Mouse (Mus musculus) midbrain, postnatal 0 days (tissue): ENCODE results near the gene Gm20388. TPM values are rescaled to one million over a fixed set of nuclear protein-coding genes. Genes with fewer than 3 reads are reported as not detected.

Experiments
- ATAC-seq: fragments of 200-750 bp; cut with Nextera tagmentation; 2 replicates; pipeline ENCODE4 v1.8.0; 2017; ENCODE audit warnings: moderate number of reproducible peaks, mild to moderate bottlenecking, moderate TSS enrichment, moderate library complexity; ENCODE audit not compliant: low FRiP score
- DNase-seq: peaks from one replicate; pipeline ENCODE4 v3.0.0-alpha.2; 2015; ENCODE audit warnings: low spot score
- H3K27ac ChIP-seq: fragments of 300-500 bp; sonication (generic); 2 replicates; pipeline ENCODE4 v1.5.1; 2014; ENCODE audit warnings: low read depth, mild to moderate bottlenecking, low read length, mixed read lengths
- H3K27me3 ChIP-seq: fragments of 300-500 bp; sonication (generic); 2 replicates; pipeline ENCODE4 v1.6.1; 2014; ENCODE audit warnings: low read length, control low read depth, mixed read lengths; ENCODE audit not compliant: insufficient read depth
- H3K36me3 ChIP-seq: fragments of 300-500 bp; sonication (generic); 2 replicates; pipeline ENCODE4 v1.6.1; 2014; ENCODE audit warnings: low read length, control low read depth, mixed read lengths; ENCODE audit not compliant: insufficient read depth
- H3K4me1 ChIP-seq: fragments of 300-500 bp; sonication (generic); 2 replicates; pipeline ENCODE4 v1.6.1; 2014; ENCODE audit warnings: mild to moderate bottlenecking, control low read depth, antibody characterized with exemption, low read length, mixed read lengths; ENCODE audit not compliant: insufficient read depth
- H3K4me2 ChIP-seq: fragments of 300-500 bp; sonication (generic); 2 replicates; pipeline ENCODE4 v1.6.1; 2014; ENCODE audit warnings: low read depth, mild to moderate bottlenecking, low read length, mixed read lengths; ENCODE audit not compliant: poor library complexity, severe bottlenecking
- H3K4me3 ChIP-seq: fragments of 300-500 bp; sonication (generic); 2 replicates; pipeline ENCODE4 v1.5.1; 2014; ENCODE audit warnings: low read depth, mild to moderate bottlenecking, low read length, moderate library complexity
- H3K9ac ChIP-seq: fragments of 300-500 bp; sonication (generic); replicated peaks from 2 replicates; pipeline ENCODE4 v1.6.1; 2014; ENCODE audit warnings: mild to moderate bottlenecking, low read length, moderate library complexity, mixed read lengths; ENCODE audit not compliant: poor library complexity, severe bottlenecking
- H3K9me3 ChIP-seq: fragments of 300-500 bp; sonication (generic); 2 replicates; pipeline ENCODE4 v1.6.1; 2016; ENCODE audit warnings: low read length, control low read depth
- CTCF ChIP-seq: IDR thresholded peaks from 2 replicates; pipeline ENCODE4 v1.5.1; 2016; ENCODE audit warnings: antibody characterized with exemption, mild to moderate bottlenecking
- WGBS: fragments of 180-500 bp; shearing (Covaris S2); extraction: QIAGEN DNeasy Blood & Tissue Kit; methylation state at CpG from one replicate; pipeline ENCODE4 v1.1.7; 2014; 5-methylcytosine and 5-hydroxymethylcytosine counted together
- polyA plus RNA-seq: library from polyadenylated mRNA; unstranded; fragments of >200 nt; fragmentation: Nextera tagmentation; extraction: Ambion mirVana; gene quantifications from 2 replicates; pipeline ENCODE4 v1.2.1, GENCODE M21; 2015
- total RNA-seq: library from RNA; depleted of rRNA; stranded (reverse); fragments of >200 nt; gene quantifications from 2 replicates; pipeline ENCODE4 v1.2.3, GENCODE M21; 2014

Gene Gm20388
- total and polyA plus RNA-seq, 2 experiments from 2014 or later: 74.2 TPM; not detected in 1

GRCm38 (mm10) chr8:121392482-121392881 is 1481.8 kb downstream of the Gm20388 start:
- H3K36me3 ChIP-seq: no peaks in the 10 kb centered on the region
- ATAC-seq (no peak), DNase-seq (no peak)
- WGBS: 56% methylated on average over 10 of the region's 10 CpGs
- peaks cover 42% of the 10 kb centered on the region for H3K27me3 ChIP-seq
- H3K4me3 ChIP-seq: no peak overlapping the region
- no peak overlapping the region for H3K27ac ChIP-seq
- no peak for TF ChIP-seq CTCF
- H3K4me1 ChIP-seq: no peaks in the 10 kb centered on the region
- H3K9me3 ChIP-seq: no peaks in the 10 kb centered on the region
- H3K9ac ChIP-seq: no peak overlapping the region
- no peak overlapping the region for H3K4me2 ChIP-seq

GRCm38 (mm10) chr8:121393111-121393510 is 1482.5 kb downstream of the Gm20388 start:
- DNase-seq (peak; percentile 84), ATAC-seq (no peak)
- H3K9ac ChIP-seq: no peak overlapping the region
- WGBS: 19% methylated on average over 9 of the region's 9 CpGs
- H3K9me3 ChIP-seq: no peaks in the 10 kb centered on the region
- H3K36me3 ChIP-seq: no peaks in the 10 kb centered on the region
- no peaks in the 10 kb centered on the region for H3K4me1 ChIP-seq
- TF ChIP-seq CTCF: peak; percentile 79
- peaks cover 45% of the 10 kb centered on the region for H3K27me3 ChIP-seq
- no peak overlapping the region for H3K4me2 ChIP-seq
- no peak overlapping the region for H3K27ac ChIP-seq
- no peak overlapping the region for H3K4me3 ChIP-seq

GRCm38 (mm10) chr8:121394686-121395085 is 1484.0 kb downstream of the Gm20388 start:
- H3K4me2 ChIP-seq: no peak overlapping the region
- H3K36me3 ChIP-seq: no peaks in the 10 kb centered on the region
- WGBS: 78% methylated on average over 5 of the region's 5 CpGs
- H3K4me3 ChIP-seq: no peak overlapping the region
- TF ChIP-seq CTCF: no peak
- H3K27me3 ChIP-seq: peaks cover 42% of the 10 kb centered on the region
- ATAC-seq (no peak), DNase-seq (no peak)
- H3K9ac ChIP-seq: no peak overlapping the region
- no peak overlapping the region for H3K27ac ChIP-seq
- H3K4me1 ChIP-seq: no peaks in the 10 kb centered on the region
- no peaks in the 10 kb centered on the region for H3K9me3 ChIP-seq

GRCm38 (mm10) chr8:121395316-121395715 is 1484.7 kb downstream of the Gm20388 start:
- WGBS: 48% methylated on average over 11 of the region's 11 CpGs
- no peaks in the 10 kb centered on the region for H3K9me3 ChIP-seq
- H3K4me1 ChIP-seq: no peaks in the 10 kb centered on the region
- H3K36me3 ChIP-seq: no peaks in the 10 kb centered on the region
- H3K9ac ChIP-seq: no peak overlapping the region
- DNase-seq: no peak
- no peak overlapping the region for H3K4me3 ChIP-seq
- peaks cover 36% of the 10 kb centered on the region for H3K27me3 ChIP-seq
- no peak overlapping the region for H3K4me2 ChIP-seq
- no peak for ATAC-seq
- H3K27ac ChIP-seq: no peak overlapping the region
- no peak for TF ChIP-seq CTCF

- Histone ChIP-seq H3K4me2 (no peak overlapping the region), H3K27ac (no peak overlapping the region), H3K4me3 (no peak overlapping the region), H3K4me1 (no peaks in the 10 kb centered on the region), H3K9me3 (no peaks in the 10 kb centered on the region), H3K36me3 (no peaks in the 10 kb centered on the region), H3K9ac (no peak overlapping the region), H3K27me3 (peaks cover 29% of the 10 kb centered on the region)
- DNase-seq (no peak), ATAC-seq (no peak)
- no peak for TF ChIP-seq CTCF
- WGBS: 21% methylated on average over 11 of the region's 11 CpGs
These were observed 1485.5 kb downstream of the Gm20388 start for GRCm38 (mm10) chr8:121396151-121396550.

- H3K27ac ChIP-seq: no peak overlapping the region
- no peak for TF ChIP-seq CTCF
- DNase-seq (no peak), ATAC-seq (no peak)
- H3K4me2 ChIP-seq: no peak overlapping the region
- no peak overlapping the region for H3K9ac ChIP-seq
- H3K4me1 ChIP-seq: no peaks in the 10 kb centered on the region
- no peak overlapping the region for H3K4me3 ChIP-seq
- 54% methylated on average over 10 of the region's 10 CpGs for WGBS
- no peaks in the 10 kb centered on the region for H3K36me3 ChIP-seq
- no peaks in the 10 kb centered on the region for H3K9me3 ChIP-seq
- peaks cover 26% of the 10 kb centered on the region for H3K27me3 ChIP-seq
These were observed 1486.6 kb downstream of the Gm20388 start for GRCm38 (mm10) chr8:121397201-121397698.
